In the genomic region with DNA sequence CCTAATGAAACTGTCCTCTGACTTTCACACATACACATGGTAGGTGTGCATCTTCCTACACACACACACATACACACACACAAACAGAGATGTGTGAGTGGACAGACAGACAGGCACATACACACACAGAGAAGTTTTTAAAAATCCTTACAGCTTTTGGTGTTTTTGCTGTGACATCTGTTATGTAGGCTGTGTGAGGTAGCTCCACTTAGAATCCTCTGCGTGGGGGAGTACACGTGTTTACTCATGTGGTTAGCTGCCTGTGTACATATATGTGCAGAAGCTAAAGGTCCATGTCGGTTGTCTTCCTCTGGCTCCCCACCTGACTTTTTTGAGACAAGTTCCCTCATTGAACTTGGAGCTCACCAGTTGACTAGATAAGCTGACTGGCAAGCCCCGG, we compare ENCODE assay signal across 31 mouse cellular contexts. TPM values are rescaled to one million over a fixed set of nuclear protein-coding genes. Genes with fewer than 3 reads are reported as not detected.
DNase-seq lines count a peak whose midpoint lies in the region; ATAC-seq lines count a peak whose summit lies in the region.
"Had no signal": no experiment of that assay in that cellular context is flagged by ENCODE, and none has a peak within 500 bp of the region (broad histone marks: within the 10 kb centered on the region; RNA-seq: fewer than 3 reads in every experiment).

No protein-coding gene starts in this region.

- no peaks in the 10 kb centered on the region for H3K9me3 ChIP-seq in midbrain, embryonic 11.5 days (ENCODE audit: control insufficient read depth, low read length)
- H3K9me3 ChIP-seq: embryonic facial prominence, embryonic 13.5 days; forebrain, embryonic 13.5 days; G1E; heart, embryonic 10.5 days; heart, embryonic 13.5 days; hindbrain, embryonic 12.5 days; hindbrain, embryonic 15.5 days; intestine, embryonic 15.5 days had no signal

- no peaks in the 10 kb centered on the region for H3K27me3 ChIP-seq in midbrain, embryonic 11.5 days (ENCODE audit: control insufficient read depth, insufficient read depth, low read length)
- H3K27me3 ChIP-seq: CH12.LX; embryonic facial prominence, embryonic 13.5 days; heart, embryonic 13.5 days; hindbrain, embryonic 12.5 days; hindbrain, embryonic 15.5 days; intestine, embryonic 15.5 days; Patski had no signal

- H3K4me2 ChIP-seq in midbrain, embryonic 11.5 days: no peak overlapping the region
- H3K4me2 ChIP-seq: embryonic facial prominence, embryonic 13.5 days; forebrain, embryonic 13.5 days; heart, embryonic 13.5 days; hindbrain, embryonic 12.5 days; hindbrain, embryonic 15.5 days; intestine, embryonic 15.5 days had no signal

- DNase-seq in frontal cortex, postnatal 25 days (ENCODE audit: low spot score in 2 of 2): no peak
- DNase-seq in left cerebral cortex, postnatal 25 days (ENCODE audit: low spot score in 2 of 2): peak; percentile 17 to 60
- DNase-seq in left cerebral cortex, postnatal 10 days (ENCODE audit: extremely low spot score in 1 of 2, low spot score in 2 of 2): no peak
- DNase-seq in telencephalon, adult 2 months (ENCODE audit: low read depth, low spot score): peak; percentile 60
- no peak for DNase-seq in midbrain, embryonic 11.5 days (ENCODE audit: low spot score, missing footprints)
- DNase-seq: adrenal gland, postnatal 10 days; adrenal gland, postnatal 36 days; B cell, adult 2 months; cerebellum, adult 11 months; cerebellum, adult 2 months; cerebellum, adult 9-11 months; cerebellum, postnatal 25 days; forebrain, postnatal 0 days; gastrocnemius, postnatal 10 days; gastrocnemius, postnatal 36 days; heart, adult 2 months; heart, postnatal 14 days; heart, postnatal 4 days had no signal

- H3K4me1 ChIP-seq in midbrain, embryonic 11.5 days (ENCODE audit: control insufficient read depth, insufficient read depth, low read length): no peaks in the 10 kb centered on the region
- H3K4me1 ChIP-seq: forebrain, embryonic 13.5 days; hindbrain, embryonic 15.5 days; intestine, embryonic 15.5 days had no signal

- no peak overlapping the region for H3K4me3 ChIP-seq in midbrain, embryonic 11.5 days (ENCODE audit: low read depth, low read length)
- H3K4me3 ChIP-seq: embryonic facial prominence, embryonic 13.5 days; erythroblast, embryonic 14.5 days; forebrain, embryonic 13.5 days; heart, adult 2 months; heart, embryonic 10.5 days; heart, embryonic 13.5 days; hindbrain, embryonic 12.5 days; hindbrain, embryonic 15.5 days; intestine, embryonic 15.5 days had no signal

- intact Hi-C loops in left cerebral cortex, postnatal 25 days (cut with DNase I): no loop called here
- intact Hi-C loops in left cerebral cortex, postnatal 10 days (cut with DNase I): no loop called here

- no peak overlapping the region for H3K27ac ChIP-seq in midbrain, embryonic 11.5 days (ENCODE audit: low read depth, low read length)
- H3K27ac ChIP-seq: embryonic facial prominence, embryonic 13.5 days; forebrain, embryonic 13.5 days; heart, adult 2 months; heart, embryonic 10.5 days; heart, embryonic 13.5 days; hindbrain, embryonic 12.5 days; hindbrain, embryonic 15.5 days; intestine, embryonic 15.5 days had no signal

- no peak overlapping the region for H3K9ac ChIP-seq in midbrain, embryonic 11.5 days (ENCODE audit: low read length)
- H3K9ac ChIP-seq: embryonic facial prominence, embryonic 13.5 days; forebrain, embryonic 13.5 days; forebrain, postnatal 0 days; heart, embryonic 13.5 days; hindbrain, embryonic 12.5 days; hindbrain, embryonic 15.5 days; intestine, embryonic 15.5 days had no signal

- peaks cover 6% of the 10 kb centered on the region for H3K36me3 ChIP-seq in midbrain, embryonic 11.5 days (ENCODE audit: control insufficient read depth, insufficient read depth, low read length)
- H3K36me3 ChIP-seq: embryonic facial prominence, embryonic 13.5 days; G1E; hindbrain, embryonic 15.5 days; intestine, embryonic 15.5 days had no signal

- 93% methylated on average over 4 of the region's 4 CpGs for WGBS in midbrain, embryonic 11.5 days

- ATAC-seq in frontal cortex, adult (ENCODE audit: low TSS enrichment): peak; percentile 91
- ATAC-seq in midbrain, embryonic 11.5 days (ENCODE audit: low FRiP score): no peak
- ATAC-seq: forebrain, embryonic 13.5 days; forebrain, postnatal 0 days; intestine, embryonic 15.5 days; Patski had no signal

RNA-seq across cellular contexts. Expression of gene Prtg, which starts 56.3 kb away (rescaled TPM):
- total RNA-seq in left cerebral cortex, postnatal 25 days (2021): 1 to 10 TPM; 1.1 to 1.7 TPM
- total RNA-seq in left cerebral cortex, postnatal 10 days (2021): under 1 TPM; 0.63 to 0.66 TPM
- polyA plus RNA-seq in midbrain, embryonic 11.5 days (2014; fragmentation: Nextera tagmentation; extraction: Ambion mirVana): 5.1 and 6.2 TPM in 2 replicates
- total RNA-seq: CH12.LX; common myeloid progenitor, adult 5-6 weeks had no signal
- polyA plus RNA-seq: erythroblast, embryonic 14.5 days; G1E had no signal

Comparison
In these comparisons a context has a peak if more than half of its experiments do, and no peak if none do; other contexts are left out.
1. DNase-seq: peak in left cerebral cortex, postnatal 25 days (2 of 2) and telencephalon, adult 2 months (single experiment); none in frontal cortex, postnatal 25 days (0 of 2), left cerebral cortex, postnatal 10 days (0 of 2) and midbrain, embryonic 11.5 days (single experiment).